Mouse (Mus musculus): Measurements from ENCODE around the gene Prrc2b.

- TF ChIP-seq POLR2A (IDR thresholded peaks at IDR 0.05; ENCODE audit: low read depth, low read length) (no peak), CTCF (IDR thresholded peaks at IDR 0.05; ENCODE audit: extremely low read depth, insufficient read depth, insufficient read length, insufficient replicate concordance) (no peak)
Observed at GRCm38 (mm10) chr2:32220021-32220420, 69.1 kb downstream of the Prrc2b start.

All from spleen, adult 2 months (tissue).